Mouse (Mus musculus) liver, adult 2 months (tissue): ENCODE measurements around the gene Chp1. TPM values are rescaled to one million over a fixed set of nuclear protein-coding genes. Genes with fewer than 3 reads are reported as not detected.
A peak's percentile ranks its signal among the peaks of the same experiment; 100 is the strongest.

ENCODE experiments used
- DNase-seq: peaks from one replicate; pipeline ENCODE4 v3.0.0-alpha.2; 2011; ENCODE audit warnings: low read depth, low spot score; ENCODE audit errors: extremely low read depth
- H3K27ac ChIP-seq: fragments of 200-500 bp; replicated peaks from 2 replicates; pipeline ENCODE4 v1.5.1; 2012; ENCODE audit warnings: low read depth, mild to moderate bottlenecking, control low read depth, inconsistent platforms, low read length; ENCODE audit not compliant: insufficient read depth
- H3K27me3 ChIP-seq: fragments of 200-500 bp; 2 replicates; pipeline ENCODE4 v1.6.1; 2012; ENCODE audit warnings: mild to moderate bottlenecking, moderate library complexity, low read length, inconsistent platforms; ENCODE audit not compliant: control insufficient read depth, insufficient read depth
- H3K36me3 ChIP-seq: fragments of 200-500 bp; 2 replicates; pipeline ENCODE4 v1.6.1; 2012; ENCODE audit warnings: low read length, inconsistent platforms; ENCODE audit not compliant: control insufficient read depth, insufficient read depth
- H3K4me1 ChIP-seq: fragments of 200-500 bp; 2 replicates; pipeline ENCODE4 v1.6.1; 2011; ENCODE audit warnings: low read length; ENCODE audit not compliant: control insufficient read depth, insufficient read depth
- H3K4me3 ChIP-seq: fragments of 200-500 bp; 2 replicates; pipeline ENCODE4 v1.5.1; 2011; ENCODE audit warnings: low read depth, mild to moderate bottlenecking, control low read depth, low read length, moderate library complexity; ENCODE audit not compliant: insufficient read depth
- H3K79me2 ChIP-seq: fragments of 200-500 bp; 2 replicates; pipeline ENCODE4 v1.6.1; 2012; ENCODE audit warnings: inconsistent platforms, mild to moderate bottlenecking, low read length, moderate library complexity; ENCODE audit not compliant: control insufficient read depth, insufficient read depth
- H3K9ac ChIP-seq: fragments of 200-500 bp; 2 replicates; pipeline ENCODE4 v1.6.1; 2012; ENCODE audit warnings: low read depth, mild to moderate bottlenecking, control low read depth, inconsistent platforms, low read length
- CTCF ChIP-seq: fragments of 200-500 bp; IDR thresholded peaks from 2 replicates; pipeline ENCODE4 v1.5.1; 2011; ENCODE audit warnings: low read depth, low read length, control low read depth
- POLR2A ChIP-seq: fragments of 200-500 bp; IDR thresholded peaks from 2 replicates; pipeline ENCODE4 v1.6.1; 2011; ENCODE audit warnings: low read length, control low read depth; ENCODE audit not compliant: insufficient read depth; ENCODE audit errors: extremely low read depth
- WGBS: fragments of 180-500 bp; shearing (Covaris S2); methylation state at CpG from one replicate; pipeline ENCODE4 v1.1.7; 2018; 5-methylcytosine and 5-hydroxymethylcytosine counted together
- polyA plus RNA-seq: library from polyadenylated mRNA; depleted of rRNA; stranded (reverse); fragments of >200 nt; gene quantifications from 2 replicates; pipeline ENCODE4 v1.2.3, GENCODE M21; 2012
- total RNA-seq: library from RNA; depleted of rRNA; stranded (reverse); fragments of >200 nt; gene quantifications from 2 replicates; pipeline ENCODE4 v1.2.3, GENCODE M21; 2014

Gene Chp1
- total and polyA plus RNA-seq, 2 experiments, result 176 to 178 TPM

DNA sequence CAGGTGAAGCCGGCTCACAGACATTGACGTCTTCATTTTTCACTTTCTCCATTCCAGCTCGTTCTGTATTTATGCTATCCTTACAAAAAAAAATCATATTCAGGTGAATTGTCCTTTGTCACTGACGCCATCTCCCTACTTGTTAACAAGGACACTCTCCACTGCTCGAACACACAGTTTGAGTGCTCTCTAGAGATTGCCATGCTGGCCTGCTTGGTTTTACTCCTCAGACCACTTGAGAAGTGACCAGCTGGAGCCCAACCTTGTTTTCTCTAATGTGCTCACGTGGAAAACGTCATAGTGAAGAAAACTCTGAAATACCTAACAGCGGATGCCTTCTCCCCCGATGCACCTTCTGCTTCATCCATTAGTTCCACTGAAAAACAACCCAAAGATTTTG, 8.7 kb upstream of the Chp1 start:
- Histone ChIP-seq H3K79me2 (no peaks in the 10 kb centered on the region), H3K4me1 (no peaks in the 10 kb centered on the region), H3K9ac (no peak overlapping the region), H3K27ac (no peak overlapping the region), H3K27me3 (no peaks in the 10 kb centered on the region), H3K36me3 (no peaks in the 10 kb centered on the region; the same call in none of the 2 replicates), H3K4me3 (no peak overlapping the region)
- TF ChIP-seq POLR2A, result no peak
- TF ChIP-seq CTCF, result no peak
- no peak for DNase-seq
- WGBS, result 92% methylated on average over 9 of the region's 9 CpGs

DNA sequence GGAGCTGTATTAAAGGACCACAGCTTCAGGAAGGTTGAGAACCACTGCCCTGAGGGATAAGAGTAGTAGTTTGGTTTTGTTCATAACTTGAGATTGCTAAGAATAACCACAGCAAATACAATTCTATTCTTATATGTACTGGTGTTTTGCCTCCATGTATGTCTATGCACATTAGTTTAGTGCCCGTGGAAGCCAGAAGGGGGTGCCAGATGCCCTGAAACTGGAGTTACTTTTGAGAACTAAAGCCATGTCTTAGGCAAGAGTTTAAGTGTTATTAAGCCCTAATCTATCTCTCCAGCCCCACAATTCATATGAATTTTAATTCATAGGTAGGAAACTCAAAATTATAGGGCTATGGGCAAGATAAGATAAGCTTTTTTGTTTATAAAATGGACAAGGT, 5.4 kb upstream of the Chp1 start:
- Histone ChIP-seq H3K4me1 (no peaks in the 10 kb centered on the region), H3K79me2 (no peaks in the 10 kb centered on the region), H3K4me3 (no peak overlapping the region), H3K36me3 (no peaks in the 10 kb centered on the region; the same call in none of the 2 replicates), H3K27me3 (no peaks in the 10 kb centered on the region), H3K27ac (no peak overlapping the region), H3K9ac (no peak overlapping the region)
- peak; percentile 64 for DNase-seq
- TF ChIP-seq POLR2A (no peak), CTCF (peak; percentile 70)
- WGBS, result 11% methylated on average over 1 of the region's 1 CpGs

DNA sequence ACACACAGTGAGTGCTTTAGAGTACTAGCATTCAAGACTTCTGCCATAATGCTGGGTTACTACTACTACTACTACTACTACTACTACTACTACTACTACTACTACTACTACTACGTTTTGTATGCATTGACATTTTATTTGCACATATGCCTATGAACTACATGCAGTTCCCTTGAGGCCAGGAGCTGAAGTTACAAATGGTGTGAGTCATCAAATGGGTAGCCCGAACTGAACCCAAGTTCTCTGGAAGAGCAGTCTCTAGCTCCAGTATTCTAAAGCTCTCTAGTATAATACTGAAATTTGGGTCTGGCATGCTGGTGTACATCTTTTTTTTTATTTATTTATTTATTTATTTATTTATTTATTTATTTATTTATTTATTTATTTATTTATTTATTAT, 3.8 kb upstream of the Chp1 start:
- Histone ChIP-seq H3K4me1 (no peaks in the 10 kb centered on the region), H3K9ac (no peak overlapping the region), H3K27ac (no peak overlapping the region), H3K79me2 (peaks cover 4% of the 10 kb centered on the region; the same call in 1 of the 2 replicates), H3K27me3 (no peaks in the 10 kb centered on the region), H3K4me3 (no peak overlapping the region), H3K36me3 (no peaks in the 10 kb centered on the region; the same call in none of the 2 replicates)
- DNase-seq, result no peak
- no peak for TF ChIP-seq CTCF
- no peak for TF ChIP-seq POLR2A
- 86% methylated on average over 2 of the region's 2 CpGs for WGBS

DNA sequence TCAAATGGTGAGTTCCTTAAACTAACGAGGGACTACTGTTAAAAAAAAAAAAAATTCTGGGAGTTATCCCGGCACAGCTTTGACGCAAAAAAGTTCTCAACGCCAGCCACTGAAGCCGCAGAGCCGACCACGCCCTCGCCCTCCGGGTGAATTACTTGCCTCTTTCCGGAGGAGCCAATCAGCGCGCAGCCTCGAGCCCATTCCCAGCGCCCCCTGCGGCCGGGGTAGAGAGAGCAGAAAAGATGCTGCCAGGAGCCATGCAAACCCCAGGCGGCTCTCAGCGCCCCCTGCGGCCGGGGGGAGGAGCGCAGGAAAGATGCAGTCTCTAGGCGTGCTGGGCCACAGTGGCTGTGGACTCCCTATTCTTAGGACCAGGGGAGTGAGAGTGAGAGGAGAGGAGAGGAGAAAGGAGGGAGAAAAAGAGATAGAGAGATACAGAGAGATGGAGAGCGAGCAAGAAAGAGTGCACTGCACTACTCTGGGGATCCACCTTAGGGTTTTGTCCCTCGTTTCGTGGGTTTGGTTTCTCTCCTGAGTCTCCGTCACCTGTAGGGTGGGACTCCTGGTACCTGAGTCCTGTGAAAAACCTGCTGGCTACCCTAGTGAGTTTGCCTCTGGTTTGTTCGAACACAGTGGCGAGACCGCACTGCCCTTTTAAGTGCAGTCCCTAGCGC, 512 bp upstream of the Chp1 start:
- TF ChIP-seq POLR2A, result no peak
- peak; percentile 83 for TF ChIP-seq CTCF
- H3K27ac ChIP-seq, result peak overlapping the region; percentile 85
- no peaks in the 10 kb centered on the region for H3K27me3 ChIP-seq
- H3K9ac ChIP-seq, result peak overlapping the region; percentile 53
- H3K4me3 ChIP-seq, result peak overlapping the region; percentile 45
- H3K36me3 ChIP-seq, result peaks cover 9% of the 10 kb centered on the region
- H3K79me2 ChIP-seq, result peaks cover 22% of the 10 kb centered on the region; the same call in 1 of the 2 replicates
- peak; percentile 87 for DNase-seq
- under 1% methylated on average over 30 of the region's 30 CpGs for WGBS
- H3K4me1 ChIP-seq, result peaks cover 13% of the 10 kb centered on the region

DNA sequence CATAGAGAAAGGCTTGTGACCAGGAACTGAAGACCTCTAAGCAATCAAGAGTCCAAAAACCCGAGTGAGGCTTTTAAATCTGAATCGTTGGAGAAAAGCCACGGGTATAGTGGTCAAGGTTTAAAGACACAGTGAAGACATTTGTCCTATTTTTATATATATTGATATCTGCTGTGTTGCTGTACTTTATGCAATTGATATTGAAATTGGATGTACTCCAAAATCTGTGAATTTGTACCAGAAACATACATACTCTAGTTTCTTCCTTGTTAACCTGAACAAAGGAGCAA, 819 bp downstream of the Chp1 start:
- 2% methylated on average over 3 of the region's 3 CpGs for WGBS
- TF ChIP-seq CTCF (no peak), POLR2A (no peak)
- Histone ChIP-seq H3K27me3 (no peaks in the 10 kb centered on the region), H3K9ac (no peak overlapping the region), H3K36me3 (peaks cover 12% of the 10 kb centered on the region), H3K79me2 (peaks cover 31% of the 10 kb centered on the region), H3K4me1 (peaks cover 20% of the 10 kb centered on the region), H3K4me3 (peak overlapping the region; percentile 77), H3K27ac (peak overlapping the region; percentile 99)
- no peak for DNase-seq

DNA sequence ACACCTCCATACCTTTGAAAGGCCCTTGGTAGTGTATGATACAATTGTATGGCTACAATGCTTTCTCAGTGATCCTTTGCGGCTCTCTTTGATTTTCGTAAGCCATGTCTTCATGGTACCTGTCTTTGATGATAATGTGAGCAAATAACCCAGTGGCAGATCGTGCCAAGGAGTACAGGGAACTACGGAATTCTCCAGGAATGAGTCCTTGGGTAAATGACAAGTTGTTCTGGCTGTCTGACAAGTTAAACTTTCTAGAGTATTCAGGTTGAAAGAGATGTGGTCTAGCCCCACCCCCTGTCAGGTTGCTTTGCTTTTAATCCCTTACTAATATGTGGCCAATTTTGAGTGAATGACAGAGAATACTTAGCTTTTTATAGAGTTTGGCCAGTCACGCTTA, 1.2 kb downstream of the Chp1 start:
- TF ChIP-seq CTCF (no peak), POLR2A (no peak)

More for the DNA sequence above, 1.2 kb downstream of the Chp1 start:
- Histone ChIP-seq H3K4me1 (peaks cover 20% of the 10 kb centered on the region), H3K36me3 (peaks cover 14% of the 10 kb centered on the region), H3K79me2 (peaks cover 32% of the 10 kb centered on the region), H3K9ac (no peak overlapping the region), H3K27me3 (no peaks in the 10 kb centered on the region), H3K4me3 (peak overlapping the region; percentile 77), H3K27ac (peak overlapping the region; percentile 99; the same call in 1 of the 2 replicates)
- DNase-seq, result peak; percentile 98
- WGBS, result 17% methylated on average over 5 of the region's 5 CpGs
